Mouse (Mus musculus): ENCODE measurements around the gene Acad8.

DNA sequence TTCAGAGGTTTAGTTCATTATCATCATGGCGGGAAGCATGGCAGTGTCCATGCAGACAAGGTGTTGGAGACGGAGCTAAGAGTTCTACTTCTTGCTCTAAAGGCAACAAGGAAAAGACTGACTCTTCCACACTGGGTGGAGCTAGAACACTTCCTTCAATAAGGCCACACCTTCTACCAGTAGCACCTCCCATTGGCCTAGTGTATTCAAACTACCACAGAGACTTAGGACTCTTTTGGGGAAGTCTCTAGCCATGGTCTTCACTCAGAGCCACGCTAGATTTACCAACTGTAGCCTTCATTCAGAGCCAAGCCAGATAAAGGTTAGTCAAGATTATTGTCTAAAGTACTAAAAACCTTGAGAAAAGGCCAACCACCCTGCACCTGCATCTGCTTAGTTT is 2.3 kb downstream of the Acad8 start:
- TF ChIP-seq CHD2 (IDR thresholded peaks at IDR 0.05; ENCODE audit: low read depth, low read length) (no peak), MAFK (IDR thresholded peaks at IDR 0.05; ENCODE audit: insufficient read depth, low read depth, low read length) (no peak), HCFC1 (IDR thresholded peaks at IDR 0.05; ENCODE audit: borderline replicate concordance, insufficient read depth, low read length) (no peak), ZNF384 (IDR thresholded peaks at IDR 0.05; ENCODE audit: low read depth, low read length) (no peak)

Measured in ES-E14 (cell line).